8 mouse cellular contexts compared by ENCODE assay signal in the genomic region with DNA sequence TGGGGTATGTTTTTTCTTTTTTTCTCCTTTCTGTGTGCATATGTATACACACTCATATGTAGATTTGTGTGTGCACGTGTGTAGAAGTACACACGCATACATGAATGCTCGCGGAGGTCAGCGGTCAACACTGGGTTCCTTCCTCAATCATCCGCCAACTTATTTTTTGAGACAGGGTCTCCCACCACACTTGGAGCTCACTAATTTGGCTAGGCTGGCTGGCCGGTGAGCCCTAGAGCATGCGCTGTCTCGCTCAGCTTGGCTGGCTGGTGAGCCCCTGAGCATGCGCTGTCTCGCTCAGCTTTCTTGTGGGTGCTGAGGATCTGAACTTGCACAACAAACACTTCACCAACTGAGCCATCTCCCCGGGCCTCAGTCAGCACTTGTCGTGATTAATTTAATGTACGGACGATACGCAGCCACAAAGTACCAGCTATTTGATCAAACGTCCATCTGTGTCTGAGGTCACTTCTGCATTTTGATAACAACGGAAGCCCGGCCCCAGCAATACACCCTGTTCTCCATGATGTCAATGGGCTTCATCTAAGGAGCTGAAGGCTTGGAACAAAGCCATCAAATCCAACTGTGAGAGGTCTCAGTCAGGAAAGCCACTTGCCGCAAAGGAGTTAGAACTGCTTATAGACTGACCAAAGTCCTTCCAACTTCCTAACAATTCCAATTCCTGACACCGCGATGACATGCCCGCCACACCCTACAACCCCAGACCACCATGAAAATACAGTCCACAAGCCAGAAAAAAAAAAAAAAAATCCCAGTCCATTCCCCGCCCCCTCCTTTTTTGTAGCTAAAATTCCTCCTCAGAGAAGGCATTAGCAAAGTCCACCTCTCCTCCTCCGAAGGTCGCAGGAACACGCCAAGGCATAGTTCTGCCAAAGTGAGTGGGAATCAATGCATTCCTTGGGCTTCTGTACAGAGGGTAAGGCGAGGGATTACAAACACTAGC. TPM values are rescaled to one million over a fixed set of nuclear protein-coding genes. Genes with fewer than 3 reads are reported as not detected.
DNase-seq lines count a peak whose midpoint lies in the region; ATAC-seq lines count a peak whose summit lies in the region.

No protein-coding gene starts in this region.

- H3K27me3 ChIP-seq in heart, embryonic 14.5 days (ENCODE audit: control insufficient read depth, insufficient read depth, low read length) = no peaks in the 10 kb centered on the region
- H3K27me3 ChIP-seq in limb, embryonic 15.5 days = no peaks in the 10 kb centered on the region
- no peaks in the 10 kb centered on the region for H3K27me3 ChIP-seq in midbrain, embryonic 15.5 days (replicated peaks)

- 48% methylated on average over 28 of the region's 28 CpGs for WGBS in heart, embryonic 14.5 days
- 45% methylated on average over 28 of the region's 28 CpGs for WGBS in limb, embryonic 15.5 days
- 52% methylated on average over 28 of the region's 28 CpGs for WGBS in midbrain, embryonic 15.5 days

- peak overlapping the region; percentile 16; the same call in 1 of the 2 replicates for H3K9ac ChIP-seq in heart, embryonic 14.5 days (ENCODE audit: low read length)
- H3K9ac ChIP-seq in limb, embryonic 15.5 days = no peak overlapping the region
- H3K9ac ChIP-seq in midbrain, embryonic 15.5 days = no peak overlapping the region

- no peak overlapping the region for H3K27ac ChIP-seq in brown adipose tissue, adult 24 weeks (replicated peaks; ENCODE audit: low read depth, low read length)
- no peak overlapping the region for H3K27ac ChIP-seq in heart, embryonic 14.5 days (replicated peaks in 1 of 2; ENCODE audit: control insufficient read depth in 1 of 2, insufficient read depth in 1 of 2, low read depth in 2 of 2, low read length in 2 of 2)
- no peak overlapping the region for H3K27ac ChIP-seq in limb, embryonic 15.5 days
- no peak overlapping the region for H3K27ac ChIP-seq in midbrain, embryonic 15.5 days

- no peaks in the 10 kb centered on the region for H3K36me3 ChIP-seq in heart, embryonic 14.5 days (ENCODE audit: control insufficient read depth, insufficient read depth, low read length)
- no peaks in the 10 kb centered on the region for H3K36me3 ChIP-seq in limb, embryonic 15.5 days
- H3K36me3 ChIP-seq in midbrain, embryonic 15.5 days (replicated peaks) = no peaks in the 10 kb centered on the region

- no peak for ATAC-seq in heart, embryonic 14.5 days (ENCODE audit: insufficient number of reproducible peaks, insufficient read depth, low FRiP score, low read depth)
- no peak for ATAC-seq in limb, embryonic 15.5 days (ENCODE audit: insufficient number of reproducible peaks, low FRiP score, low TSS enrichment, low read depth)
- ATAC-seq in midbrain, embryonic 15.5 days (replicated peaks) = no peak

- H3K4me1 ChIP-seq in brown adipose tissue, adult 24 weeks (ENCODE audit: control insufficient read depth, insufficient read depth, insufficient read length, low read length) = 0 out of 2 replicates have a peak, but pooled peaks cover 3% of the 10 kb centered on the region
- H3K4me1 ChIP-seq in heart, embryonic 14.5 days (ENCODE audit: control insufficient read depth in 2 of 2, insufficient read depth in 2 of 2, low read length in 2 of 2) = peaks cover 12% of the 10 kb centered on the region in 2 experiments; a peak in 3 of 4 replicates
- peaks cover 5% of the 10 kb centered on the region; the same call in 1 of the 2 replicates for H3K4me1 ChIP-seq in limb, embryonic 15.5 days
- 0 out of 2 replicates have a peak, but pooled peaks cover 2% of the 10 kb centered on the region for H3K4me1 ChIP-seq in midbrain, embryonic 15.5 days

- H3K9me3 ChIP-seq in heart, embryonic 14.5 days (ENCODE audit: control insufficient read depth, low read length) = no peaks in the 10 kb centered on the region
- no peaks in the 10 kb centered on the region for H3K9me3 ChIP-seq in limb, embryonic 15.5 days
- no peaks in the 10 kb centered on the region for H3K9me3 ChIP-seq in midbrain, embryonic 15.5 days

- peak overlapping the region; percentile 34 for H3K4me3 ChIP-seq in brown adipose tissue, adult 24 weeks (ENCODE audit: insufficient read depth, low read depth, low read length)
- no peak overlapping the region for H3K4me3 ChIP-seq in heart, embryonic 14.5 days (ENCODE audit: control insufficient read depth in 1 of 2, insufficient read depth in 1 of 2, low read depth in 1 of 2, low read length in 2 of 2)
- no peak overlapping the region for H3K4me3 ChIP-seq in limb, embryonic 15.5 days
- H3K4me3 ChIP-seq in midbrain, embryonic 15.5 days = no peak overlapping the region

- H3K4me2 ChIP-seq in heart, embryonic 14.5 days (ENCODE audit: low read length) = peak overlapping the region; percentile 49
- peak overlapping the region; percentile 15; the same call in 1 of the 2 replicates for H3K4me2 ChIP-seq in limb, embryonic 15.5 days
- H3K4me2 ChIP-seq in midbrain, embryonic 15.5 days = peak overlapping the region; percentile 17; the same call in 1 of the 2 replicates

- peak; percentile 57 for DNase-seq in MEL-GATA-1-ER (ENCODE audit: extremely low read depth, low read depth)
- DNase-seq in cerebellum, adult 11-12 months = no peak
- DNase-seq in frontal cortex, postnatal 10 days (ENCODE audit: low spot score in 2 of 2) = no peak
- DNase-seq in left cerebral cortex, adult 9 months (ENCODE audit: low spot score in 2 of 2) = no peak

RNA-seq across cellular contexts. Expression of gene Ppp2r5c, which starts 29.6 kb away (rescaled TPM):
- 44.0 and 64.3 TPM in 2 replicates for polyA plus RNA-seq in brown adipose tissue, adult 24 weeks (2012; ENCODE audit: insufficient read depth, insufficient read length, missing spikeins)
- polyA plus RNA-seq in heart, embryonic 14.5 days (2014; fragmentation: Nextera tagmentation; extraction: Ambion mirVana) = 131 and 138 TPM in 2 replicates
- 141 and 142 TPM in 2 replicates for polyA plus RNA-seq in limb, embryonic 15.5 days (2015; fragmentation: Nextera tagmentation; extraction: Ambion mirVana)
- 142 and 149 TPM in 2 replicates for polyA plus RNA-seq in midbrain, embryonic 15.5 days (2015; fragmentation: Nextera tagmentation; extraction: Ambion mirVana)
